Mouse (Mus musculus) bone marrow macrophage, adult 2 months (primary cell): ENCODE measurements at regions not wholly inside any gene's neighbourhood (a gene's known extent, or its start where the extent isn't known, plus 50 kb on each side); places are given as distances from the start of the nearest gene placed in this dataset.

Source experiments
- CTCF ChIP-seq: IDR thresholded peaks from 2 replicates; pipeline ENCODE4 v1.5.1; 2012; ENCODE audit warnings: low read depth, mild to moderate bottlenecking, low read length, moderate library complexity
- POLR2A ChIP-seq: IDR thresholded peaks from 2 replicates; pipeline ENCODE4 v1.6.1; 2012; ENCODE audit warnings: mild to moderate bottlenecking, low read depth, low read length, borderline replicate concordance

DNA sequence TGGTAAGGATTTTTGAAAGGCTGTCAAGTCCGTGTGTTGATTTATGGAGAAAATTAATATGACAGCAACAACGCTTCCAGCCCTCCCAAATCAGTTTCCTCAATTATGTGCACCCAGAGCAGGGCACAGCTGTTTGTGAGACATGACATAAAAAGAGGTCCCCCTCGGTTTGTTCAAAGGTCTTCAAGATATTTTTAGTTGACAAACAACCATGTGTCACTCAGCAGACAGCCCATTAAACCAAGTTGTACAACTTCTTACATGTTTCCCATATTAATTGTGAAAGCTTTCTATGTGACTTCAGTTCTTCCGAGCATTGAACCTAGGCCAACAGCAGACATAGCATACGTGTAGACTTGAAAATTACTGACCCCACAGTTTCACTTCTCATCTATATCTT, 131.5 kb upstream of the Cdh5 start:
- no peak for TF ChIP-seq CTCF
- TF ChIP-seq POLR2A, result no peak
